Mouse (Mus musculus): ENCODE data around the gene Lce1k. TPM values are rescaled to one million over a fixed set of nuclear protein-coding genes. Genes with fewer than 3 reads are reported as not detected.

Lce1k gene
- polyA plus RNA-seq, 1 experiment from 2014 or later: not detected

DNA sequence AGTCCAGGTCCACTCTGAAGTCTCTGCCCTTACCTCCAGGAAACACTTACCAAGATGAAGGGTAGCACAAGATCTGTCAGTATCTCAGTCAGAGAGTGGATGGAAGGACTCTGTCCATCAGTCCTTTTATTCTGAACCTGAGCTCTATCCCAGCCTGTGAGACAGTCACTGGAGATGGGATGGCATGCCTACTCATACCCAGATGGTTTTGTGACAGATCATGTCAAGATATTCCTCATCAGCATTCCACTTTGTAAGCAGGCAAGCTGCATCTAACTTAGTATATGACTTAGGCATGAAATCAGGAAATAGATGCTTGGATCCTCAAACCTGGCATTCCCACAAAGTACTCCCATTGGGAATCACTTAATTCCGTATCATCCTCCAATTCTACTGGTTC is 28.9 kb downstream of the Lce1k start, which contains the start of gene Lce1i:
TSS of gene Lce1i (minus strand) at position 101 of the 400 bp plus-strand sequence.
- DNase-seq (ENCODE audit: low spot score) (no peak), ATAC-seq (replicated peaks; ENCODE audit: low FRiP score, low read depth) (no peak)
- Histone ChIP-seq H3K36me3 (ENCODE audit: insufficient read depth, low read length) (no peaks in the 10 kb centered on the region), H3K9ac (ENCODE audit: low read depth, low read length) (no peak within 1 kb of the TSS), H3K9me3 (replicated peaks; ENCODE audit: low read length) (no peaks in the 10 kb centered on the region), H3K4me3 (replicated peaks; ENCODE audit: low read depth, low read length) (no peak within 1 kb of the TSS), H3K4me1 (replicated peaks; ENCODE audit: insufficient read depth, low read length) (no peaks in the 10 kb centered on the region), H3K4me2 (ENCODE audit: low read length) (no peak within 1 kb of the TSS), H3K27me3 (ENCODE audit: insufficient read depth, low read length) (no peaks in the 10 kb centered on the region), H3K27ac (no peak within 1 kb of the TSS)
- WGBS: 80% methylated on average over 1 of the region's 1 CpGs
- TF ChIP-seq CTCF (IDR thresholded peaks at IDR 0.05; ENCODE audit: low read depth): no peak

DNA sequence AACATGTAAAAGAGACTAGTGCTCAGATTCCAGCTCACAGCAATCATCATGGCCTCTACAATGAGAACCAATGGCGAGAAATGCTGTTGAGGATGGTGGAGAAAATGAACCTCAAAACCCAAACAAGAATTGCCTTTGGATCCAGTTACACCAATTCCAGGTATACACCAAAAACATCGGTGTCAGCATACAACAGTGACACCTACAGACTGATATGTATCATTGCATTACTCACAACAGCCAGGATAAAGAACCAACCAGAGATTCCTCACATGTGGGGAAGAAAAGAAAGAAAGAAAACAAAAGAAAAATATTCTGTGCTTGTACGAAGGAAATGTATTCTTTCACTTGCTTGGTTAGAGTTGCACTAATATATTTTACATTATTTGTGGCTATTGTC is 36.1 kb downstream of the Lce1k start:
- ATAC-seq (replicated peaks; ENCODE audit: low FRiP score, low read depth) (no peak), DNase-seq (ENCODE audit: low spot score) (peak; percentile 16)
- H3K9ac ChIP-seq (ENCODE audit: low read depth, low read length): no peak overlapping the region
- no peaks in the 10 kb centered on the region for H3K9me3 ChIP-seq (replicated peaks; ENCODE audit: low read length)
- no peaks in the 10 kb centered on the region for H3K36me3 ChIP-seq (ENCODE audit: insufficient read depth, low read length)
- TF ChIP-seq CTCF (IDR thresholded peaks at IDR 0.05; ENCODE audit: low read depth): peak; percentile 63
- 22% methylated on average over 3 of the region's 3 CpGs for WGBS
- H3K27me3 ChIP-seq (ENCODE audit: insufficient read depth, low read length): no peaks in the 10 kb centered on the region
- no peak overlapping the region for H3K4me3 ChIP-seq (replicated peaks; ENCODE audit: low read depth, low read length)
- H3K27ac ChIP-seq: no peak overlapping the region
- no peaks in the 10 kb centered on the region for H3K4me1 ChIP-seq (replicated peaks; ENCODE audit: insufficient read depth, low read length)
- no peak overlapping the region for H3K4me2 ChIP-seq (ENCODE audit: low read length)

DNA sequence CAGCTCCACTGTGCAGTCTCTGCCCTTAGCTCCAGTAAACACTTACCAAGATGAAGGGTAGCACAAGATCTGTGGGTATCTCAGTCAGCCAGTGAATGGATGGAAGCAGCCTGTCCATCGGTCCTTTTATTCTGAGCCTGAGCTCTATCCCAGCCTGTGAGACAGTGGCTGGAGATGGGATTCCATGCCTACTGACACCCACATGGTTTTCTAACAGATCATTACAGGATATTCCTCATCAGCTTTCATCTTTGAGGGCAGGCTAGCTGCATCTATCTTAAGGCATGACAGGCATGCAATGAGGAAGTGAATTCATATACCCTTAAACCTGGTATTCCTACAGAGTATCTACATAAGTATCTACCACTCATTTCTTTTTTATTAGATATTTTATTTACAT is 42.7 kb downstream of the Lce1k start, which contains the start of gene Lce1h:
TSS of gene Lce1h (minus strand) at position 101 of the 400 bp plus-strand sequence.
- H3K4me3 ChIP-seq (replicated peaks; ENCODE audit: low read depth, low read length): no peak within 1 kb of the TSS
- H3K27ac ChIP-seq: no peak within 1 kb of the TSS
- H3K4me1 ChIP-seq (replicated peaks; ENCODE audit: insufficient read depth, low read length): no peaks in the 10 kb centered on the region
- H3K9ac ChIP-seq (ENCODE audit: low read depth, low read length): no peak within 1 kb of the TSS
- no peak within 1 kb of the TSS for H3K4me2 ChIP-seq (ENCODE audit: low read length)
- 95% methylated on average over 1 of the region's 1 CpGs for WGBS
- ATAC-seq (replicated peaks; ENCODE audit: low FRiP score, low read depth) (no peak), DNase-seq (ENCODE audit: low spot score) (no peak)
- no peaks in the 10 kb centered on the region for H3K9me3 ChIP-seq (replicated peaks; ENCODE audit: low read length)
- no peak for TF ChIP-seq CTCF (IDR thresholded peaks at IDR 0.05; ENCODE audit: low read depth)
- H3K36me3 ChIP-seq (ENCODE audit: insufficient read depth, low read length): no peaks in the 10 kb centered on the region
- no peaks in the 10 kb centered on the region for H3K27me3 ChIP-seq (ENCODE audit: insufficient read depth, low read length)

Other genes starting within 250 kb of the Lce1k start
- 0.97 and 1.4 TPM in 2 replicates for gene Ivl, start 234.2 kb downstream of the Lce1k start, polyA plus RNA-seq (2015; fragmentation: Nextera tagmentation; extraction: Ambion mirVana)
- not detected in 2 replicates for gene Smcp, start 218.9 kb downstream of the Lce1k start, polyA plus RNA-seq (2015; fragmentation: Nextera tagmentation; extraction: Ambion mirVana)
- gene 2210017I01Rik, start 200.4 kb downstream of the Lce1k start, polyA plus RNA-seq (2015; fragmentation: Nextera tagmentation; extraction: Ambion mirVana): not detected in 2 replicates
- not detected in 2 replicates for gene Lce6a, start 186.2 kb downstream of the Lce1k start, polyA plus RNA-seq (2015; fragmentation: Nextera tagmentation; extraction: Ambion mirVana)
- gene Lce1a1, start 159.6 kb downstream of the Lce1k start, polyA plus RNA-seq (2015; fragmentation: Nextera tagmentation; extraction: Ambion mirVana): not detected in 2 replicates
- gene Lce1b, start 151.0 kb downstream of the Lce1k start, polyA plus RNA-seq (2015; fragmentation: Nextera tagmentation; extraction: Ambion mirVana): not detected in 2 replicates
- gene Lce1a2, start 137.6 kb downstream of the Lce1k start, polyA plus RNA-seq (2015; fragmentation: Nextera tagmentation; extraction: Ambion mirVana): not detected in 2 replicates
- not detected in 2 replicates for gene Lce1c, start 128.6 kb downstream of the Lce1k start, polyA plus RNA-seq (2015; fragmentation: Nextera tagmentation; extraction: Ambion mirVana)
- not detected in 2 replicates for gene Lce1d, start 120.7 kb downstream of the Lce1k start, polyA plus RNA-seq (2015; fragmentation: Nextera tagmentation; extraction: Ambion mirVana)
- gene Lce1e, start 98.8 kb downstream of the Lce1k start, polyA plus RNA-seq (2015; fragmentation: Nextera tagmentation; extraction: Ambion mirVana): not detected in 2 replicates
- not detected in 2 replicates for gene Lce1f, start 87.5 kb downstream of the Lce1k start, polyA plus RNA-seq (2015; fragmentation: Nextera tagmentation; extraction: Ambion mirVana)
- gene Gm38119, start 68.8 kb downstream of the Lce1k start, polyA plus RNA-seq (2015; fragmentation: Nextera tagmentation; extraction: Ambion mirVana): not detected in 2 replicates
- not detected in 2 replicates for gene Lce1g, start 55.6 kb downstream of the Lce1k start, polyA plus RNA-seq (2015; fragmentation: Nextera tagmentation; extraction: Ambion mirVana)
- gene Lce1h, start 42.8 kb downstream of the Lce1k start, polyA plus RNA-seq (2015; fragmentation: Nextera tagmentation; extraction: Ambion mirVana): not detected in 2 replicates
- not detected in 2 replicates for gene Lce1i, start 29.0 kb downstream of the Lce1k start, polyA plus RNA-seq (2015; fragmentation: Nextera tagmentation; extraction: Ambion mirVana)
- not detected in 2 replicates for gene Lce1j, start 17.4 kb downstream of the Lce1k start, polyA plus RNA-seq (2015; fragmentation: Nextera tagmentation; extraction: Ambion mirVana)
- not detected in 2 replicates for gene Kprp, start 19.4 kb upstream of the Lce1k start, polyA plus RNA-seq (2015; fragmentation: Nextera tagmentation; extraction: Ambion mirVana)
- gene Lce1l, start 43.4 kb upstream of the Lce1k start, polyA plus RNA-seq (2015; fragmentation: Nextera tagmentation; extraction: Ambion mirVana): not detected in 2 replicates
- gene 2310050C09Rik, start 62.3 kb upstream of the Lce1k start, polyA plus RNA-seq (2015; fragmentation: Nextera tagmentation; extraction: Ambion mirVana): not detected in 2 replicates
- gene Lce3a, start 118.3 kb upstream of the Lce1k start, polyA plus RNA-seq (2015; fragmentation: Nextera tagmentation; extraction: Ambion mirVana): not detected in 2 replicates
- gene Lce3b, start 125.1 kb upstream of the Lce1k start, polyA plus RNA-seq (2015; fragmentation: Nextera tagmentation; extraction: Ambion mirVana): not detected in 2 replicates
- not detected in 2 replicates for gene Lce3c, start 136.6 kb upstream of the Lce1k start, polyA plus RNA-seq (2015; fragmentation: Nextera tagmentation; extraction: Ambion mirVana)
- not detected in 2 replicates for gene Lce3d, start 149.5 kb upstream of the Lce1k start, polyA plus RNA-seq (2015; fragmentation: Nextera tagmentation; extraction: Ambion mirVana)
- not detected in 2 replicates for gene Lce3e, start 159.2 kb upstream of the Lce1k start, polyA plus RNA-seq (2015; fragmentation: Nextera tagmentation; extraction: Ambion mirVana)
- gene Lce3f, start 184.3 kb upstream of the Lce1k start, polyA plus RNA-seq (2015; fragmentation: Nextera tagmentation; extraction: Ambion mirVana): not detected in 2 replicates
- 0.45 and 0.52 TPM in 2 replicates for gene Crct1, start 207.8 kb upstream of the Lce1k start, polyA plus RNA-seq (2015; fragmentation: Nextera tagmentation; extraction: Ambion mirVana)
- 0.13 TPM in 1 of 2 replicates, not detected in the other for gene Lce1m, start 211.2 kb upstream of the Lce1k start, polyA plus RNA-seq (2015; fragmentation: Nextera tagmentation; extraction: Ambion mirVana)

Measured in kidney, postnatal 0 days (tissue).